In genomic region chr5:151279531-151279930, GRCm38 (mm10) we compare ENCODE assay signal across 35 mouse cellular contexts.
"Had no signal": no experiment of that assay in that cellular context is flagged by ENCODE, and none has a peak within 500 bp of the region (broad histone marks: within the 10 kb centered on the region; RNA-seq: fewer than 3 reads in every experiment).

No protein-coding gene starts in this region.

- H3K9me3 ChIP-seq: heart, embryonic 10.5 days; heart, embryonic 13.5 days; heart, embryonic 15.5 days; hindbrain, embryonic 10.5 days; hindbrain, embryonic 12.5 days; hindbrain, embryonic 13.5 days; hindbrain, embryonic 15.5 days; intestine, embryonic 15.5 days; kidney, embryonic 15.5 days had no signal

- ATAC-seq: hindbrain, embryonic 16.5 days; hindbrain, postnatal 0 days; inflammation-experienced regulatory T-cells, adult 6 months; intestine, embryonic 15.5 days; intestine, embryonic 16.5 days; intestine, postnatal 0 days had no signal

- H3K4me2 ChIP-seq: heart, embryonic 11.5 days; heart, embryonic 12.5 days; heart, embryonic 13.5 days; heart, embryonic 15.5 days; hindbrain, embryonic 12.5 days; hindbrain, embryonic 13.5 days; hindbrain, embryonic 14.5 days; hindbrain, embryonic 15.5 days; intestine, embryonic 15.5 days; kidney, embryonic 15.5 days had no signal

- H3K36me3 ChIP-seq: heart, embryonic 10.5 days; heart, embryonic 12.5 days; heart, embryonic 13.5 days; heart, embryonic 15.5 days; hindbrain, embryonic 10.5 days; hindbrain, embryonic 12.5 days; hindbrain, embryonic 13.5 days; hindbrain, embryonic 15.5 days; intestine, embryonic 15.5 days; kidney, embryonic 15.5 days had no signal

- H3K4me1 ChIP-seq: heart, embryonic 15.5 days; hindbrain, embryonic 10.5 days; hindbrain, embryonic 12.5 days; hindbrain, embryonic 13.5 days; hindbrain, embryonic 15.5 days; intestine, embryonic 15.5 days had no signal

- H3K27ac ChIP-seq: heart, embryonic 10.5 days; heart, embryonic 13.5 days; heart, embryonic 15.5 days; hindbrain, embryonic 10.5 days; hindbrain, embryonic 12.5 days; hindbrain, embryonic 13.5 days; hindbrain, embryonic 14.5 days; hindbrain, embryonic 15.5 days; hindbrain, postnatal 0 days; intestine, embryonic 15.5 days; kidney, embryonic 15.5 days; kidney, postnatal 0 days; layer of hippocampus, adult 2 months had no signal

- DNase-seq: heart, postnatal 10 days; heart, postnatal 14 days; heart, postnatal 36 days; heart, postnatal 4 days; kidney, adult 11 months; kidney, adult 18-20 months; kidney, adult 2 months; kidney, adult 8-10 months; kidney, adult 9 months; kidney, postnatal 10 days; kidney, postnatal 14 days; kidney, postnatal 25 days; kidney, postnatal 36 days; kidney, postnatal 4 days; layer of hippocampus, adult 9-11 months; layer of hippocampus, postnatal 36 days had no signal

- H3K9ac ChIP-seq: heart, embryonic 12.5 days; heart, embryonic 13.5 days; heart, embryonic 15.5 days; hindbrain, embryonic 12.5 days; hindbrain, embryonic 13.5 days; hindbrain, embryonic 14.5 days; hindbrain, embryonic 15.5 days; intestine, embryonic 15.5 days; kidney, embryonic 15.5 days had no signal

- H3K27me3 ChIP-seq: heart, embryonic 12.5 days; heart, embryonic 13.5 days; heart, embryonic 15.5 days; hindbrain, embryonic 12.5 days; hindbrain, embryonic 13.5 days; hindbrain, embryonic 15.5 days; intestine, embryonic 15.5 days; kidney, embryonic 15.5 days had no signal

- H3K4me3 ChIP-seq: heart, embryonic 10.5 days; heart, embryonic 12.5 days; heart, embryonic 13.5 days; heart, embryonic 15.5 days; hindbrain, embryonic 10.5 days; hindbrain, embryonic 12.5 days; hindbrain, embryonic 13.5 days; hindbrain, embryonic 15.5 days; intestine, embryonic 15.5 days; kidney, embryonic 15.5 days; layer of hippocampus, adult 2 months had no signal
